Mouse (Mus musculus) brown adipose tissue, adult 24 weeks (tissue): Measurements from ENCODE around the gene Podxl2. TPM values are rescaled to one million over a fixed set of nuclear protein-coding genes. Genes with fewer than 3 reads are reported as not detected.

ENCODE experiments used
- H3K27ac ChIP-seq: fragments of 200-500 bp; replicated peaks from 2 replicates; pipeline ENCODE4 v1.5.1; 2012; ENCODE audit warnings: low read depth, mild to moderate bottlenecking, low read length
- H3K4me1 ChIP-seq: fragments of 200-500 bp; 2 replicates; pipeline ENCODE4 v1.6.1; 2012; ENCODE audit warnings: low read length, mixed read lengths; ENCODE audit not compliant: control insufficient read depth, insufficient read depth, insufficient read length
- H3K4me3 ChIP-seq: fragments of 200-500 bp; 2 replicates; pipeline ENCODE4 v1.5.1; 2012; ENCODE audit warnings: low read depth, mild to moderate bottlenecking, low read length, moderate library complexity; ENCODE audit not compliant: insufficient read depth
- polyA plus RNA-seq: library from polyadenylated mRNA; stranded (reverse); fragments of >200 nt; gene quantifications from 2 replicates; pipeline ENCODE4 v1.2.4, GENCODE M21; 2012; ENCODE audit not compliant: missing spikeins, insufficient read depth, insufficient read length

Gene Podxl2
- polyA plus RNA-seq, 1 experiment: 1.1 TPM

DNA sequence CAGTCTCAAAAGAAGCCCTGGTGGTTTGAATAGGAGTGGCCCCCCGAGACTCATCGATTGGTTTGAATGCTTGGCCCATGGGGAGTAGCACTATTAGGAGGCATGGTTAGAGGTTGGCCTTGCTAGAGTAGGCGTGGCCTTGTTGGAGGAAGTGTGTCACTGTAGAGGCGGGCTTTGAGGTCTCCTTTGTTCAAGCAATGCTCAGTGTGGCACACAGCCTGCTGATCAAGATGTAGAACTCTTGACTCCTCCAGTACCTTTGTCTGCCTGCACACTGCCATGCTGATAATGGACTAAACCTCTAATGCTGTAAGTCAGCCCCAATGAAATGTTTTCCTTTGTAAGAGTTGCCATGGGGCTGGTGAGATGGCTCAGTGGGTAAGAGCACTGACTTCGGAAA is 42.2 kb downstream of the Podxl2 start:
- Histone ChIP-seq H3K4me1 (peaks cover 8% of the 10 kb centered on the region), H3K4me3 (no peak overlapping the region), H3K27ac (no peak overlapping the region)

DNA sequence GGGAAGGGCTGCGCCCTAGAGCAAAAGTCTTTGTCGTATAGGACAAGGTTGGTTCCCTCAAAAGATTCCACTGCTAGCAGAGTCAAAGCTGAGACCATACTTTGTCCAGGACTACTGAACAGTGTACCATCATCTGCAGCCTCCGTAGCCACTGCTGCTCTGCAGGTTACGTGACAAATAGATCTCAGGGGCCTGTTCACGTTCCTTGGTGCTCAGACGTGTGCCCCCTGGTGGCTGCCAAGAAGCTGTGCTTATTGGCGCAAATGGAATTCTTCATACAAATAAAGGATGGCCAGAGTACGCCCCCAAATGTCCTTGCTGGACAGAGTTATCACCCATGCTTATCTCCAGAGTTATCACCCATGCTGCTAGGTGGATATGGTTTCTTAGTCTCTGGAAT is 43.4 kb downstream of the Podxl2 start:
- H3K27ac ChIP-seq: no peak overlapping the region
- no peak overlapping the region for H3K4me3 ChIP-seq
- peaks cover 8% of the 10 kb centered on the region for H3K4me1 ChIP-seq

DNA sequence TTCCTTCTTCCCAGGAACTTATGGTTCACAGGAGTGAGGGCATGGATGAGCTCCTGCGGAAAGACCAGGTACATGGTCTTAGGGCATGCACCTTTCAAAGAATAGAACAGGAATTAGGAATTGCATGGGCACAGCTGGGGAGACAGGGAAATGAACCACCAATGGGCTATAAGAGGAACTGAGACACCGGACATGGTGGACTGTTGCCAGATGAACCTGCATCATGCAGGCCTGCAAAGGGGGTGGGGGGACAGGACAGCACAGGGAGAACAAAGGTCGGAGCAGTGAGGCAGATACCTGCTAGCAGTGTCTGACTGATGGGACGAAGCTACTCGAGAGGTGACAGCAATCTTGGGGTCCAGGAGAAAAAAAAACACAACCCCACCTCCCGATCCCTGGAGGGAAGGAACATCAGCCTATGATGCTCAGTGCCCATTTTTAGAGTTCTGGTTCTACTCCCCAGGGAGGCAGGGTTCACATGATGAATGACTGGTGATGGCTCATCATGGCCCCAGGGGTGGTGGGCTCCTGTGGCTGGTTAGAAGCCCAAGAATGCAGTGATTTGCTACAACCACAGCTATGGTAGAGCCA is 44.6 kb downstream of the Podxl2 start:
- Histone ChIP-seq H3K27ac (0 out of 2 replicates have a peak overlapping the region, but pooled peaks have one; percentile 21), H3K4me3 (no peak overlapping the region), H3K4me1 (peaks cover 8% of the 10 kb centered on the region)

DNA sequence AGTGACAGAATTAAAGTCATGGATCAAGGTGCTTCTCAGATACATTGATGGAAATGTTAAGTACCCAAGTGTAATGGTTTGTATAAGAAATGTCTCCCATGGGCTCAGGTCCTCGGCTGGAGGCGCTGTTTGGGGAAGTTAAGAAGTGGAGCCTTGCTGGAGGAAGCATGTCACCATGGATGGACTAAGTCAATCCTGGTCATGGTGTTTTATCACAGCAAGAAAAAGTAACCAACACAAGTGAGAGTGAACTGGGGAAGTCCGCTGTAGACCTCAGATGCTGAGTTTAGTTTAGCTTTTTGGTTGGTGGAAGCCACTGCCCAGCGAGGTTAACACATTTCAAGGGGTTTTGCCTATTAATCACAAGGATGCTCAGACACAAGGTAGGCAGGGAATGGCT is 45.3 kb downstream of the Podxl2 start:
- Histone ChIP-seq H3K4me3 (no peak overlapping the region), H3K4me1 (peaks cover 8% of the 10 kb centered on the region), H3K27ac (peak overlapping the region; percentile 42; the same call in 1 of the 2 replicates)

DNA sequence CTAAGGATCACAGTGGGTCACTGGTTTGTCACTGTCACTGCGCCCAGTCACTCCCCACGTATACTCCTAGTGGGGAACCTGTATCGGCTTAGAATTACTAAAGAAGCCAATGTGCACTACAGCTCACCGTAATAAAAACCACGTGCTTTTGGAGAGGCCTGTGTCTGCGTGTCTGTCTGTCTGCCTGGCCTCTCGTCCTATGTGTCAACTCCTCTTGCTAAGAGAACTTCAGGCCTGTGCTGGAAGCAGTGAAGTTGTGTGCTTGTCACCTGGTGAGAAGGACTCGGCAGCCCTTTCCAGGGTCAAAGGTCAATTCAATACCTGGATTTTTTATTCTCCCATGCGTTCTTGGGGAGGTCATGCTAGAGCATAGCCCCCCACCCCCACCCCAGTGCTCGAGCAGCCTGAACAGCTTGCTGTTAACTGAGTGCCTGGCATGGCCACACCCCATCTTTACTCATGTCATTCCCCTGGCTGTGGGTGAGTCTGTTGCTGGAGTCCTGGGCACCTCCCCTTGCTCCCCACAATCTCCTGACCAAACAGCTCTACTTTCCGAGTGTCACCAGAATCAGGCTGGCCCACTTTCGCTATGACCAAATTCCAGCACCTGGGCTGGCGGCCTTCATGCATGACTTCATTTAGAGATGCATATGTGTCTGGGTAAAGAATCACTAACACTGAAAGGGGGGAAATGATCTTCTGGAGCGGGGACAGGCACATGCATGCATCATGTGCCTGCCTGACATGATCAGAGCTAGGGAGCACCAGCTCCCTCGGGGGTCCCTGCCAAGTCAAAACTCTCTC is 46.4 kb downstream of the Podxl2 start:
- Histone ChIP-seq H3K27ac (peak overlapping the region; percentile 19), H3K4me1 (peaks cover 8% of the 10 kb centered on the region), H3K4me3 (no peak overlapping the region)

DNA sequence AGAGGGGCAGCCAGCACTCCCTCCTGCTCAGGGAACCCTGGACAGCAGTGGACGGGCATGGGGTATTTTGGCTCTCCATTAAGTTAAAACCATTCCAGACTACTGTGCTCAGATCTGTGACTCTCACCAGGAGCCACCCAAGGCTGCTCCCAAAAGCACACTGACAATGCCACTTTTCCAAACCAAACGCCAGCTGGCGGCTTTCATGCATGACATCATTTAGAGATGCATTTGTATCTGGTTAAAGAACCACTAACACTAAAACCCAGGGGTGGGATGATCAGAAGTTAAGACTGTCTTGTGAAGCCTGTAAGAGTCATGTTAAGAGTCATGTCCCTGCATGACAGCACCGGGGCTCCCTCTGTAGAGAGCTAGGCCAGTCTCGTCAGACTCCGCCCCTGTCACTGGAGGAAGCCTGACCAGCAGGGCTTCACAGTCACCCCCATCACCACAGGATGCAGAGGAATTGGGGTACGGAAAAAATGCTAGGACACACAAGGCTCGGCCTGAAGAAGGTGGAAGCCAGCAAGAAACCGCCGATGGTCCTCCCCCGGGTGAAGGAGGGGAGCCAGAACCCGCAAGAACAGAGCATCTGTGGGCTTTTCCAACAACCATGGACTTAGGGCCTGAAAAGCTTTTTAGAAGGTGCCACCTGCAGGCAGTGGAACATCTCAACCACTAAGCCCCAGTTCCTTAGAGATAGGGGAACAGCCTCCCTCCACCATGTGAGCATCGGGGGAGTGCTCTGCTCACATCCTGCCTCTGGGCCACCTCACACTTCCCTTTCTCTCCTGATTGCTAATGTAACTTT is 47.2 kb downstream of the Podxl2 start:
- peaks cover 8% of the 10 kb centered on the region for H3K4me1 ChIP-seq
- peak overlapping the region; percentile 19 for H3K27ac ChIP-seq
- no peak overlapping the region for H3K4me3 ChIP-seq

DNA sequence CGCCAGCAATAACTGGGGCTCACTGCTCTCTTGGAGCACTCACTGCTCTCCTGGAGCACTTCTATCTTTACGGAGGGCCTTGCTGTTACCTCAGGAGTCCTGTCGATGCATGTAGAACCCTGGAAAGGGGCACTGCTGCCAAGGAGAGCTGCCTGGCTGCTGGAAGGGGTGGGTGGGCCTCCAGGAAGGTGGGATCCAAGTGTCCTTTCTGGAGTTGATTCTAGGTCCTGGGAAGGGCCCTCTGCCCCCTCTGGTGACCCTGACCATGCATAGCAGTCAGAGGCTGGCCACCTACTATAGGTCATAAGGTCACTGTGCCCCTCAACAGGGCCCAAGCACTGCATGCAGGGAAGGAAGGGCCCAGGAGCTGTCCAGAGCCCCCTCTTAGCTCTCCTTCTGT is 47.9 kb downstream of the Podxl2 start:
- no peak overlapping the region for H3K27ac ChIP-seq
- no peak overlapping the region for H3K4me3 ChIP-seq
- H3K4me1 ChIP-seq: peaks cover 11% of the 10 kb centered on the region

DNA sequence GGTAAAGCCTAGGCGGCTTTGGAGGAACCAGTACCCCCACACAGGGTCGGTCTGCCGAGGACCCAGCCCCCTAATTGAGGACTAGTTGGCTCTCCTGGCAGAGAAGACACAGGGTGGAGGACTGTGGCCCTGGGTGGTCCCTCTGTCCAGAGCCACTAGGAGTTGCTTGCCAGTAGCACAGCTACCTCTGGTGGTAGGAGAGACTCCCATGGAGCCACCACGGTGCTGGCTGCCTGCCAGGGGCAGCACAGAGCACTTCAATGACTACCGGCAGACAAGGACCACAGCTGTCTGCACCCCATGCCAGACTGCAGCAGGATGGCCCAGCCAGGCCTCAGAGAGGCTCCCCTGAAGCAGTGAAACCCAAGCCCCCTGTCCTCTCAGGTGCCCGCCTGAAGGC is 48.3 kb downstream of the Podxl2 start:
- Histone ChIP-seq H3K27ac (no peak overlapping the region), H3K4me3 (no peak overlapping the region), H3K4me1 (peaks cover 15% of the 10 kb centered on the region)

DNA sequence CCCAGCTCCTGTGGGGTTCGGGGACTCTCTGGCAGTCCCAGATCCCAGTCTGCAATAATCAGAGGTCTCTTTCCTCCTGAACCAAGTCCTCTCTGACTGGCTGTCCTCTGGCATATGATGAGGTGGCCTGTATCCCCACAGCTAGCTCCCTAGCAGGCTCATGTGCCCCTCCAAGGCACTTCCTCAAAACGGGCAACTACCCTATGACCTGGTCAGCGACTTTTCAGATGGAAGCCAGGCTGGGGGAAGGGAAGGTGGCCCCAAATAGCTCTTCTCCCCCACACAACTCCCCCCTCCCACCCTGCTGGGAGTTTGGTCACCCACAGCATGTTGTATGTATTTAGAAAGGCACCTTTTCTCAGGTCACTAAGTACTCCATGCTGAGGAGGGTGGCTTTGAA is 48.8 kb downstream of the Podxl2 start:
- no peak overlapping the region; the same call in 1 of the 2 replicates for H3K27ac ChIP-seq
- H3K4me1 ChIP-seq: peaks cover 20% of the 10 kb centered on the region
- no peak overlapping the region for H3K4me3 ChIP-seq

DNA sequence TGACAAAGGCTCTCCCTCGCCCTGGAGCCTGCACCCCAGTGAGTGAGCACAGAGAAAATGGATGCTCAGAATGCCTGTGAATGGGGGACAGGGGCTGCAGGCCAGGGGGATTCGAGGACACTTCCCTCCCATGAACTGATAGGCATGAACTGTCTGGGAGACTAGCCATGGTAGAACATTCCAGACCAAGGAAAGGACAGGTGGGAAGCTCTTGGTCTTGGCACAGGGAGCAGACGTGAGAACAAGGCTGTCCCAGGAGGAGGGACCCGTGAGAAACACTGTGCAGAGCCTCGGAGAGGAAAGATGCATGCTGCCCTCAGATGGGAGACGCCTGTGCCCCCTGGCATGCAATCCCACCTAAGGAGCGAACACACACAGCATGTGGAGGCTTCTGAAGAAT is 50.7 kb downstream of the Podxl2 start:
- Histone ChIP-seq H3K4me3 (no peak overlapping the region), H3K27ac (no peak overlapping the region), H3K4me1 (peaks cover 25% of the 10 kb centered on the region)

DNA sequence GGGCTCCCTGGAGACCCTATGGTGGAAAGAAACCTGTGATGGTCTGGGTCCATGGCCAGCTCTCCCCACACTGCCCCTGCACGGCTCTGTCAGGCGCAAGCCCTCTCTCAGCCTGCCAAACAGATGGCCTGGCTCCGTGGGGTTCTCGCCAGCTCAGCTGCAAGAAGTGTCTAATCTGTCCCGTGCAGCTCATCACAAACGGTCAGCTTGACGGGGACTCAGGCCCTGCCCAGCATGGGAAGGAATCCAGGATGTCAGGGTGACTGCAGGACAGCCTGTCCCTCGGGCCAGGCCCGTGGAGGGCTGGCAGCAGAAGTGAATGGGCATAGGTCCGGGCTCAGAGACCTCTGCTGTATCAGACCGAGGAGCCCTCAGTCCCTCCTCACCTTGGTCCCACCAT is 52.9 kb downstream of the Podxl2 start:
- H3K27ac ChIP-seq: peak overlapping the region; percentile 78
- H3K4me3 ChIP-seq: no peak overlapping the region
- H3K4me1 ChIP-seq: peaks cover 32% of the 10 kb centered on the region

DNA sequence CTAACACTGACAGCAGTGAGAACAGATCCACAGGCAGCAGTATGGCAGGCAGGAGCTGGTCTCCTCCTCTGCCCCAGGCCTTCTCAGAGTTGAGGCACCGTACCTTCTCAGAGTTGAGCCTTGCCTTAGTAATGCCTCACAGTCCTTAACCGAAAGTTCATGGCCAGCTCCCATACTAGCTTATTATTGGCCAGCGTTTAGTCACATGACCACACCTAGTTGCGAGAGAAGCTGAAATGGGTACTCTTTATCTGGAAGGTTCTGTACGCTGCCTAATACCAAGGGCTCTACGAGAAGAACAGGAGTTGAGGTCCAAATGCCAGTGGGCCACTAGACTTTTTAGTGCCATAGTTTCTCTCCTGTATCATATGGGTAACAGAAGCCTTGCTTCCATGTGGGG is 53.5 kb downstream of the Podxl2 start:
- Histone ChIP-seq H3K27ac (peak overlapping the region; percentile 78), H3K4me3 (no peak overlapping the region), H3K4me1 (peaks cover 32% of the 10 kb centered on the region)

DNA sequence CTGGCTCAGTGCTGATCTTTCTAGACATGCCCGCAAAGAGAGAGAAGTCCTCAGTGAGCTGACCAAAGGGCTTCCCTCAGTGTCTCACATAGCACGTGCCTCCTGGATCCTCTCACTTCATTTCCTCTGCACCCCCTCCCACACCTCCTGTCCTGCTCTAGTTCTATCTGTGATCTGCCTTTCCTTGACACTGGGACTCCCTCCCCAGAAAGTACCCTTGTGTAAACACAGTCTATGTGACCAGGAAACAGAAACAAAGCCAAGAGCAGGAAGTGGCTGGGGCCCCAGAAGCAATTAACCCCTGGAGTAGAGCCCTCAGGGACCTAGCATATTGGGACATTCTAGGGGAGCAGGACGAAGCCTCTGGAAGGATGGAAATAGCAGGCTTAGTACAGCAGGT is 54.0 kb downstream of the Podxl2 start:
- Histone ChIP-seq H3K27ac (peak overlapping the region; percentile 78), H3K4me3 (no peak overlapping the region), H3K4me1 (peaks cover 32% of the 10 kb centered on the region)

DNA sequence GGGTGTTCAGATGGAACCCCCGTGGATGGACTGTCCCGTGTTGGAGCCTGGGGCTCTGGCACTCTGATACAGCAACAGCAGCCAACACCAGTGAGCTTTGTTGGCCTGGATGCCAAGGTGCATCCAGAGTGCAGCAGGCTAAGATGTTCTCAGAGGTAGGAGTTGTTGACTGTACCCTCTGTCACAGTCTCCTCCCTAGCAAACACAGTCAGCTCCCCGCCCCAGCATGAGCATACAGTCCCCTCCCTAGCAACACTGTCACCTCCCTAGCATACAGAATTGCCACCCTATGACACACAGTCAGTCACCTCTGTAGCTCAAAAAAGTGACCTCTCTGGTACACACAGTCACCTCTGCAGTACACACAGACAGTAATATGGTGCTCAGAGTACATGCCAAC is 57.9 kb downstream of the Podxl2 start:
- Histone ChIP-seq H3K27ac (no peak overlapping the region; the same call in 1 of the 2 replicates), H3K4me3 (no peak overlapping the region)

DNA sequence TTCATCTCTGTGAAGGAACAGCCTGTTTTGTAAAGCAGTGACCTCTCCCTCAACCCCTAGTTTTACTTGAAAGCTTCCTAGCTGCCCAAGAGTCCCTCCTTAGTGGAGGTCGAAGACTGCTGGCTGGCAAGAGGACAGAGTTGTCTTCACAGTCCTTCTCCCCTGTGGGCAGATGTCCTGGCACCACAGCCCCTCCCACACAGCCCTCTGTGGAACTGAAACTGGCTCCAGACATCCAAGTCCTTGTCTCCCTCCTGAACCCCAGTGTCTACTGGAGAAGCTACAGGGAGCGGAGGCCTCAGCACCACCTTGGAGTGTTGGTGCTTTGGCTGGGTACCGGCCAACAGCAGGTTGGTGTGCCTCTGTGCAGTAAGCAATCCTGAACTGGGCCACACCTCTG is 59.4 kb downstream of the Podxl2 start:
- Histone ChIP-seq H3K4me3 (no peak overlapping the region), H3K27ac (peak overlapping the region; percentile 21; the same call in 1 of the 2 replicates), H3K4me1 (peaks cover 35% of the 10 kb centered on the region)

More for the DNA sequence above, 57.9 kb downstream of the Podxl2 start:
- H3K4me1 ChIP-seq: peaks cover 38% of the 10 kb centered on the region
